Mouse (Mus musculus): ENCODE data around the gene Slc7a11.

- TF ChIP-seq CTCF (IDR thresholded peaks at IDR 0.05; ENCODE audit: insufficient read depth, low read length) (no peak), POLR2A (IDR thresholded peaks at IDR 0.05; ENCODE audit: borderline replicate concordance, extremely low read depth, low read depth, low read length) (no peak)
These were observed 79.8 kb downstream of the Slc7a11 start for GRCm38 (mm10) chr3:50363659-50364058.
